Mouse (Mus musculus): ENCODE measurements around the gene Rpl6. TPM values are rescaled to one million over a fixed set of nuclear protein-coding genes. Genes with fewer than 3 reads are reported as not detected.
A peak's percentile ranks its signal among the peaks of the same experiment; 100 is the strongest.
"Not testable (repeated sequence)": the region's sequence is repeated elsewhere in the genome, so short reads cannot be mapped to it uniquely, and the experiment has no call there.

Gene Rpl6
- total RNA-seq, 1 experiment from 2014 or later, result 659 TPM

GRCm38 (mm10) chr5:121219190-121219589 lies 14.9 kb downstream of the Rpl6 start:
- no peak for ATAC-seq (ENCODE audit: extremely low read depth, insufficient number of reproducible peaks, low FRiP score, poor library complexity, severe bottlenecking)

DNA sequence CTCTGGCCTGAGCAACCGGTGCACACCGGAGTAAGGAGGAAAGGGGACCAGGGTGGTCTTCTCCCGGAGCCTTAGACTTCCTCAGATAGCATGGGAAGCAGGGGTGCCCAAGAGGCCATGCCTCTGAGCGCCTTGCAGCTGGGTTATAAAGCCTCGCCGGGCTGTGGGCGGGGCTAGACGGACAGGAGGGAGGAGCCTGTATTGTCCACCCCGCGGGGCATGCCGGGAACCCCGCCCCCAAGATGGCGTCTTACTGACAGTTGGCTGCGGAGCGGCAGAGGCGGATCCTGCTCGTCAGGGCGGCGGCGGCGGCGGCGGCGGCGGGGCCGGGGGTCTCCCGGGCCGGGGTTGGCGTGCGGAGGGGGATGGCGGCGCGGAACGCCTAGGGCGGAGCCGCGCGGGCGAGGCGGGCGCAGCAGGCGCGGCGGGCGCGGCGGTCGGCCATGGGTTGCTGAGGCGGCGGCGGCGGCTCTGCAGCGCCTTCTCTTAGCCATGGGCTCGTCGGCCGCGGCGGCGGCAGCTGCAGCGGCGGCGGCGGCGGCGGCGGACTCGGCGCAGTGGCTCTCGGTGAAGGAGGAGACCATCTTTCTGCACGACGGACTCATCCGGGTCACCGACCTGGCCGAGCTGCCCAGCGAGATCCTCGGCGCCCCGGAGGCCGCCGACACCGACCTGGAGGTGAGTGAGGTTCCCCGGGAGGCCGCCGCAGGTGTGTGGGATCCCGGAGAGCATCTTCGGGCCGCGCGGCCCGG lies 15.9 kb downstream of the Rpl6 start, which contains the start of gene Hectd4:
TSS of gene Hectd4 (plus strand) at position 240 of the 752 bp plus-strand sequence.
- peak; percentile 97 for ATAC-seq (ENCODE audit: extremely low read depth, insufficient number of reproducible peaks, low FRiP score, poor library complexity, severe bottlenecking)

DNA sequence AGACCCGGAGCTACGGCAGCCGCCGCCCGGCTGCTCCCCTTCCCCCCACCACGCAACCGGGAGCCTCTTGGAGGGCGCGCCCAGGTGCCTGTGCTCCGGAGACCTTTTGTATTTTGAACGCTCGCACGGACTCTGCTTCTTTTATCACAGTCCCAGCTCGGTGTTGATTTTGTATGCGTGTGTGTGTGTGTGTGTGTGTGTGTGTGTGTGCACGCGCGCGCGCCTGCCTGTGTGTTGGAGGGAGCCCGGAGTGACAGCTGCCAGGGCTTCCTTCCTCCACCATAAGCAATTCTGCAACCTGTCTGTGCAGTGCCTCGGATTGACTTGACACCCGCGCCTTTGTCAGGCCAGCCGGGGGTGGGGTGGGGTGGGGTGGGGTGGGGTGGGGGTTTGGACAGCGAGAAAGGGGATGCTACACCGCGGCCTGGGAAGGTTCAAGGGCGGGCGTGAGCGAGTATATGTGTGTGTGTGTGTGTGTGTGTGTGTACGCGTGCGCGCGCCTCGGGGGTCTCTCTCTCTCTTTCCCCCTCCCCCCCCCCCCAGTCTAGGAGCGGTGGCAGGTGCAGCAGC lies 16.5 kb downstream of the Rpl6 start:
- ATAC-seq (ENCODE audit: extremely low read depth, insufficient number of reproducible peaks, low FRiP score, poor library complexity, severe bottlenecking), result no peak

DNA sequence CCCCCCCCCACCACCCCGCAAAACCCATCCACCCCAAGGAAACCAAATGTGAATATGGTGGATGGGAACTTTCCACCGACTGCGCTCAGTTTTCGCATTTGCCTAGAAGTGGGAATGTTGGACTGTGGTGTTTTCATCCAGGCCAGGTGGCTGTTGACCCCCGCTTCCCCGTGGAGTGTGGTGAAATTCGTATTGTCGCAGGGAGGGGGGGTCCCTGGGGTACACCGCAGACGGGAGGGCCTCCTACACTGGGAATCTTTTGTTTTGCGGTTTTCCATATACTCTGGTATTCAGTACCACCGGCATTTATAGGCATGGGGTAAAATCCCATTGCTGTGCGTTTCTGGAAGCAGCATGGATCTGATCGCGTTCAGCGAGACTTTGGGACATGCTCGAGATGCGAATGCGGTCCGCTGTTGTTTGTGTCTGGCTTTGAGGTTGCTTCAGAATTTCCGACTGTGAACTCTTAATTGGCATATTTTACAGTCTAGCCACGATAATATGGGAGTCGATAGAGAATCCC lies 17.1 kb downstream of the Rpl6 start:
- no peak for ATAC-seq (ENCODE audit: extremely low read depth, insufficient number of reproducible peaks, low FRiP score, poor library complexity, severe bottlenecking)

GRCm38 (mm10) chr5:121224020-121224419 lies 19.7 kb downstream of the Rpl6 start:
- not testable (repeated sequence) for ATAC-seq (ENCODE audit: extremely low read depth, insufficient number of reproducible peaks, low FRiP score, poor library complexity, severe bottlenecking)

- ATAC-seq (ENCODE audit: extremely low read depth, insufficient number of reproducible peaks, low FRiP score, poor library complexity, severe bottlenecking), result no peak
Observed at GRCm38 (mm10) chr5:121224856-121225255, 20.6 kb downstream of the Rpl6 start.

DNA sequence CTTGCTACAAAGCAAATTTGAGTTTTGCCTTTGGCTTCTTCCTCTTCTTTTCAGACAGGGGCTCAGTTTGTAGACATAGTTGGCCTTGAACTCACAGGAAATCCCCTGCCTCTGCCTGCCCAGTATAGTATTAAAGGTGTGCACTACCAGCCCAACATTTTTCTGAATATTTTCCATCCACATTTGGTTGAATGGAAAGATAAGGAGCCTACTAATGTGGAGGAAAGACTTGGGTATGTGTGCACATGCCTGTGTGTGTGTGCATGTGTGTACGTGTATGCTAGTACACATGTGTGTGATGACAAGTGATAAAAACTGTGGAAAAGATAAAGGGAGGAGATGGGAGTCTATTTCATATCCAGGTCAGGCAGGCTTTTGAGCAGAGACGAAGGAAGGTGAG lies 21.6 kb downstream of the Rpl6 start:
- ATAC-seq (ENCODE audit: extremely low read depth, insufficient number of reproducible peaks, low FRiP score, poor library complexity, severe bottlenecking), result no peak

- no peak for ATAC-seq (ENCODE audit: extremely low read depth, insufficient number of reproducible peaks, low FRiP score, poor library complexity, severe bottlenecking)
Observed at GRCm38 (mm10) chr5:121226406-121226805, 22.1 kb downstream of the Rpl6 start.

GRCm38 (mm10) chr5:121226845-121227244 lies 22.6 kb downstream of the Rpl6 start:
- no peak for ATAC-seq (ENCODE audit: extremely low read depth, insufficient number of reproducible peaks, low FRiP score, poor library complexity, severe bottlenecking)

DNA sequence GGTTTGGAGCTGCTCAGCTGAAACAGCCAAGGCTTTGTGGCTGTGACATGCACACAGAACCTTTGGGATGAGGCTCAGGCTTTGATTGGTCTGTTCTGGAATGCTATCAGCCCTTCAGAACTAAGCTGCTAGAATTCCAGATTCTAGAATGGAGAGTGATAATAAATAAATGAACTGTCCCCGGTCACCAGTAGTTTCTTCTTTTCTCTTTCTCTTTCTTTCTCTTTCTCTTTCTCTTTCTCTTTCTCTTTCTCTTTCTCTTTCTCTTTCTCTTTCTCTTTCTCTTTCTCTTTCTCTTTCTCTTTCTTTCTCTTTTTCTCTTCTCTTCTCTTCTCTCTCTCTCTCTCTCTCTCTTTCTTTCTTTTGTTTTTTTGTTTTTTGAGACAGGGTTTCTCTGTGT lies 23.0 kb downstream of the Rpl6 start:
- ATAC-seq (ENCODE audit: extremely low read depth, insufficient number of reproducible peaks, low FRiP score, poor library complexity, severe bottlenecking), result not testable (repeated sequence)

- ATAC-seq (ENCODE audit: extremely low read depth, insufficient number of reproducible peaks, low FRiP score, poor library complexity, severe bottlenecking), result no peak
Observed at GRCm38 (mm10) chr5:121229182-121229581, 24.9 kb downstream of the Rpl6 start.

DNA sequence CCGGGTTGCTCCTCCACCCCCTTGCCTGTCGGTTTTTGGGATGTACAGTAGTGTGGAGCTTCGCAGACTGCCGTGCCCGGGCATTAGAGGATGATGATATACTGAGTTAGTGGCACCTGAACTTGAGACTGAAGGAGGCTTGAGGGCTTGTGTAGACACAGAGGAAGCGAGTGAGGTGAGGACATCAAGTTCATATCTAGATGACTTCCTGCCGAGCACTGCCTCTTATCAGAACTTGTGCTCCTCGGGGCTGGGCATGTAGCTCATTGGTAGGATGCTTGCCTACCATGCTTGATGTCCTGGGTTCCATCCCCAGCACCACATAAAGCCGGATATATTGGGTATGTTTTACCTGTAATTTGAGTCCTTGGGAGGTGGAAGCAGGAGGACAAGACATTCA lies 26.5 kb downstream of the Rpl6 start:
- ATAC-seq (ENCODE audit: extremely low read depth, insufficient number of reproducible peaks, low FRiP score, poor library complexity, severe bottlenecking), result no peak

DNA sequence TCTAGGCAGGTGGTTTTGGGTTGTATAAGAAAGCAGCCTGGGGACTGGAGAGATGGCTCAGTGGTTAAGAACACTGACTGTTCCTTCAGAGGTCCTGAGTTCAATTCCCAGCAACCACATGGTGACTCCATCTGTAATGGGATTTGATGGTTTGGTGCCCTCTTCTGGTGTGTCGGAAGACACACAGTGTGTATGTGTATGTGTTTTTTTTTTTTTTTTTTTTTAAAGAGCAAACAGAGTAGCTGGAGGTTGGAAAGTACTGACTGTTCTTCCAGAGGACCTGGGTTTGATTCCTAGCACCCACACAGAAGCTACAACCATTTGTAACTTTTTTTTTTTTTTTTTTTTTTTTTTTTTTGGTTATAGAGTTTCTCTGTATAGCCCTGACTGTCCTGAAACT lies 28.5 kb downstream of the Rpl6 start:
- ATAC-seq (ENCODE audit: extremely low read depth, insufficient number of reproducible peaks, low FRiP score, poor library complexity, severe bottlenecking), result no peak

GRCm38 (mm10) chr5:121233726-121234125 lies 29.4 kb downstream of the Rpl6 start:
- no peak for ATAC-seq (ENCODE audit: extremely low read depth, insufficient number of reproducible peaks, low FRiP score, poor library complexity, severe bottlenecking)

DNA sequence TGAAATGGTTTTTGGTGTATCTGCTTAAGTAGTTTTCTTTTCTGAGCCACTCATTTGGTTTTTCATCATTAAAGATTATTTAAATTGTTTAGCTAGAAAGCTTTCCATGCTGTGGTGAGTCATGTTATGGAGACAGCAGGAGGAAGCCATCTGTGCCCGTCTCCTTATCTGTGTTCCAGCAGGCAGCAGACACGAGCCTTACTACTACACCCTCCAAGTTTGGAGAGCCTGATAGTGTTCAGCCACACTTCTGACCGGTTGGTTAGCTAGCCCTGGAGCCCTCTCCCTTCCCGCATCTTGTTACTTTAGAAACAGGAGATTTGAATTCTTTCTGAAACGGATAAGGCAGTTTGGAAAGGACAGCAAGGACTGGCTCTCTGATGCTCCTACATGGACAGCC lies 31.9 kb downstream of the Rpl6 start:
- no peak for ATAC-seq (ENCODE audit: extremely low read depth, insufficient number of reproducible peaks, low FRiP score, poor library complexity, severe bottlenecking)

DNA sequence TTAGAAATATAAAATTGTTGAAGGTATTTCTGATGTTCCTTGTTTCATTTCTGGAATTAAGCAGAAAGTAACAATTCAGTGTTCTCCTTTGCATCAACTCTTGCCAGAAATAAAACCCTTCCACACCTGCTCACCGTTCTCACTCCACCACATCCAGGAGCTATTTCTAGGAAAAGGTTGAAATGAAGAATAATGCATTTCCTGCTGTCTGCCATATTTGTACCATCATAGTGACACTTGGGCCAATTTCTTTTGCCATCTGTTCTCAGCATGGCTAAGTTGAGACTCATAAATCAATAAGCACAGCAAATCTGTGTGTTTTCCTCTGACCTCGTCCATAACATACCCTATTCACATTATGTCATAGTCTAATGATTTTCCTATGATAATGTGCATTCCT lies 33.9 kb downstream of the Rpl6 start:
- no peak for ATAC-seq (ENCODE audit: extremely low read depth, insufficient number of reproducible peaks, low FRiP score, poor library complexity, severe bottlenecking)

- ATAC-seq (ENCODE audit: extremely low read depth, insufficient number of reproducible peaks, low FRiP score, poor library complexity, severe bottlenecking), result no peak
Observed at GRCm38 (mm10) chr5:121239846-121240245, 35.6 kb downstream of the Rpl6 start.

GRCm38 (mm10) chr5:121241182-121241581 lies 36.9 kb downstream of the Rpl6 start:
- ATAC-seq (ENCODE audit: extremely low read depth, insufficient number of reproducible peaks, low FRiP score, poor library complexity, severe bottlenecking), result no peak

DNA sequence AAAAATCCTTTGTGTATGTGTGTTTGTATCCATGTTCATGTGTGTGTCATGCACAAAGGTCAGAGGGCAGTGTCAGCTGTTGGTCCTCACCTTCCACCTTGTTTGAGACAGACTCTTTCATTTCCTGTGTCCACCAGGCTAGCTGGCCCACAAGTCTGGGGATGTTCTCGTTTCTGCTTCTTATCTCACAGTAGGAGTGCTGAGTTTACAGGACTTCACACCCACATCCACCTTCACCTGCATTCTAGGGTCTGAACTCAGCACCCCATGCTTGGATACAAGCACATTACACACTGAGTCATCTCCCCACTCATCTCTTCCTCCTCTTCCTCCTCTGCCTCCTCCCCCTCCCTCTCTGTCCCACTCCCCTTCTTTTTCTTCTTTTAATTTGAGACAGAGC lies 38.0 kb downstream of the Rpl6 start:
- ATAC-seq (ENCODE audit: extremely low read depth, insufficient number of reproducible peaks, low FRiP score, poor library complexity, severe bottlenecking), result no peak

- no peak for ATAC-seq (ENCODE audit: extremely low read depth, insufficient number of reproducible peaks, low FRiP score, poor library complexity, severe bottlenecking)
Observed at GRCm38 (mm10) chr5:121242701-121243100, 38.4 kb downstream of the Rpl6 start.
